Mouse (Mus musculus): ENCODE data around the gene Ass1. TPM values are rescaled to one million over a fixed set of nuclear protein-coding genes. Genes with fewer than 3 reads are reported as not detected.
A peak's percentile ranks its signal among the peaks of the same experiment; 100 is the strongest.

Gene Ass1
- total RNA-seq, 2 experiments from 2014 or later, result 1.5 to 1.9 TPM

- no peak for DNase-seq
These were observed 19.2 kb downstream of the Ass1 start for GRCm38 (mm10) chr2:31489166-31489565.

GRCm38 (mm10) chr2:31490556-31490955 lies 20.5 kb downstream of the Ass1 start:
- DNase-seq, result no peak

GRCm38 (mm10) chr2:31492308-31492707 lies 22.3 kb downstream of the Ass1 start:
- DNase-seq, result no peak

- no peak for DNase-seq
These were observed 23.2 kb downstream of the Ass1 start for GRCm38 (mm10) chr2:31493243-31493642.

- no peak for DNase-seq
These were observed 24.3 kb downstream of the Ass1 start for GRCm38 (mm10) chr2:31494315-31494714.

- no peak for DNase-seq
These were observed 25.1 kb downstream of the Ass1 start for GRCm38 (mm10) chr2:31495046-31495476.

- no peak for DNase-seq
These were observed 26.1 kb downstream of the Ass1 start for GRCm38 (mm10) chr2:31496141-31496540.

GRCm38 (mm10) chr2:31497113-31497512 lies 27.1 kb downstream of the Ass1 start:
- no peak for DNase-seq

GRCm38 (mm10) chr2:31497635-31498034 lies 27.6 kb downstream of the Ass1 start:
- no peak for DNase-seq

- no peak for DNase-seq
These were observed 29.6 kb downstream of the Ass1 start for GRCm38 (mm10) chr2:31499327-31500291.

GRCm38 (mm10) chr2:31500292-31501204 lies 30.5 kb downstream of the Ass1 start:
- DNase-seq, result no peak

GRCm38 (mm10) chr2:31501448-31502130 lies 31.6 kb downstream of the Ass1 start:
- DNase-seq, result peak; percentile 34

GRCm38 (mm10) chr2:31502616-31503522 lies 32.9 kb downstream of the Ass1 start:
- DNase-seq, result no peak

- no peak for DNase-seq
These were observed 35.5 kb downstream of the Ass1 start for GRCm38 (mm10) chr2:31505472-31505871.

GRCm38 (mm10) chr2:31508851-31509250 lies 38.8 kb downstream of the Ass1 start:
- DNase-seq, result no peak

GRCm38 (mm10) chr2:31511316-31511715 lies 41.3 kb downstream of the Ass1 start:
- no peak for DNase-seq

- no peak for DNase-seq
These were observed 46.5 kb downstream of the Ass1 start for GRCm38 (mm10) chr2:31516557-31516956.

GRCm38 (mm10) chr2:31521800-31522335 lies 51.9 kb downstream of the Ass1 start:
- DNase-seq, result no peak

- no peak for DNase-seq
These were observed 54.6 kb downstream of the Ass1 start for GRCm38 (mm10) chr2:31524641-31525040.

GRCm38 (mm10) chr2:31525778-31526177 lies 55.8 kb downstream of the Ass1 start:
- no peak for DNase-seq

- no peak for DNase-seq
These were observed 60.2 kb downstream of the Ass1 start for GRCm38 (mm10) chr2:31530201-31530600.

All from gastrocnemius, postnatal 10 days (tissue).